Mouse (Mus musculus): Measurements from ENCODE around the gene Pmepa1. TPM values are rescaled to one million over a fixed set of nuclear protein-coding genes. Genes with fewer than 3 reads are reported as not detected.

The Pmepa1 gene
- total and polyA plus RNA-seq, 3 experiments, result not detected

GRCm38 (mm10) chr2:173285816-173286538 is 9.6 kb upstream of the Pmepa1 start:
- no peak for TF ChIP-seq E2F4 (IDR thresholded peaks at IDR 0.05; ENCODE audit: borderline replicate concordance, low read depth, low read length)
- TF ChIP-seq MYB (IDR thresholded peaks at IDR 0.05; ENCODE audit: low read depth, low read length), result no peak
- TF ChIP-seq HCFC1 (IDR thresholded peaks at IDR 0.05; ENCODE audit: low read depth, low read length), result no peak
- no peak for TF ChIP-seq ELF1 (IDR thresholded peaks at IDR 0.05; ENCODE audit: low read depth, low read length)
- no peak for TF ChIP-seq MAX (IDR thresholded peaks at IDR 0.05; ENCODE audit: low read length)
- TF ChIP-seq CHD1 (IDR thresholded peaks at IDR 0.05; ENCODE audit: low read depth, low read length), result no peak
- TF ChIP-seq NELFE (IDR thresholded peaks at IDR 0.05; ENCODE audit: low read depth, low read length), result no peak
- no peak for TF ChIP-seq ZMIZ1 (IDR thresholded peaks at IDR 0.05; ENCODE audit: low read depth, low read length)
- no peak for TF ChIP-seq POLR2A (IDR thresholded peaks at IDR 0.05; ENCODE audit: control insufficient read depth in 1 of 2, insufficient read depth in 1 of 2, low read depth in 1 of 2, low read length in 2 of 2, poor library complexity in 1 of 2)
- TF ChIP-seq CTCF (IDR thresholded peaks at IDR 0.05 in 2 of 3, conservative IDR thresholded peaks at IDR 0.05 in 1 of 3; ENCODE audit: control insufficient read depth in 1 of 3, insufficient read depth in 1 of 3, low read depth in 2 of 3, low read length in 3 of 3, poor library complexity in 1 of 3, severe bottlenecking in 1 of 3), result no peak
- TF ChIP-seq TAL1 (IDR thresholded peaks at IDR 0.05; ENCODE audit: low read length), result no peak
- no peak for TF ChIP-seq ETS1 (IDR thresholded peaks at IDR 0.05; ENCODE audit: low read depth, low read length)
- TF ChIP-seq RAD21 (IDR thresholded peaks at IDR 0.05; ENCODE audit: low read depth, low read length), result no peak
- no peak for TF ChIP-seq POLR2AphosphoS5 (IDR thresholded peaks at IDR 0.05; ENCODE audit: borderline replicate concordance, low read depth, low read length)
- H3K4me1 ChIP-seq (ENCODE audit: control insufficient read depth in 1 of 2, insufficient read depth in 2 of 2, low read length in 2 of 2), result no peaks in the 10 kb centered on the region
- no peak overlapping the region for H3K27ac ChIP-seq (ENCODE audit: control insufficient read depth, low read depth, low read length)
- no peaks in the 10 kb centered on the region for H3K36me3 ChIP-seq (ENCODE audit: control insufficient read depth in 1 of 2, insufficient read depth in 2 of 2, low read length in 2 of 2)
- no peaks in the 10 kb centered on the region for H3K9me3 ChIP-seq (replicated peaks; ENCODE audit: insufficient read depth, low read length)
- H3K4me3 ChIP-seq (ENCODE audit: control insufficient read depth in 1 of 2, insufficient read depth in 1 of 2, low read depth in 2 of 2, low read length in 2 of 2), result no peak overlapping the region
- no peaks in the 10 kb centered on the region for H3K27me3 ChIP-seq (ENCODE audit: control insufficient read depth in 1 of 2, insufficient read depth in 2 of 2, low read length in 2 of 2)
- no peak for DNase-seq (ENCODE audit: low read depth, low spot score)
- H3K79me2 ChIP-seq (ENCODE audit: control insufficient read depth, insufficient read depth, low read length, poor library complexity), result no peaks in the 10 kb centered on the region
- H3K9ac ChIP-seq (ENCODE audit: control insufficient read depth, low read depth, low read length, poor library complexity, severe bottlenecking), result no peak overlapping the region

GRCm38 (mm10) chr2:173284771-173285170 is 8.4 kb upstream of the Pmepa1 start:
- Histone ChIP-seq H3K4me3 (ENCODE audit: control insufficient read depth in 1 of 2, insufficient read depth in 1 of 2, low read depth in 2 of 2, low read length in 2 of 2) (no peak overlapping the region), H3K79me2 (ENCODE audit: control insufficient read depth, insufficient read depth, low read length, poor library complexity) (no peaks in the 10 kb centered on the region), H3K4me1 (ENCODE audit: control insufficient read depth in 1 of 2, insufficient read depth in 2 of 2, low read length in 2 of 2) (no peaks in the 10 kb centered on the region), H3K27ac (ENCODE audit: control insufficient read depth, low read depth, low read length) (no peak overlapping the region), H3K9me3 (replicated peaks; ENCODE audit: insufficient read depth, low read length) (no peaks in the 10 kb centered on the region), H3K9ac (ENCODE audit: control insufficient read depth, low read depth, low read length, poor library complexity, severe bottlenecking) (no peak overlapping the region), H3K27me3 (ENCODE audit: control insufficient read depth in 1 of 2, insufficient read depth in 2 of 2, low read length in 2 of 2) (no peaks in the 10 kb centered on the region), H3K36me3 (ENCODE audit: control insufficient read depth in 1 of 2, insufficient read depth in 2 of 2, low read length in 2 of 2) (no peaks in the 10 kb centered on the region)
- no peak for DNase-seq (ENCODE audit: low read depth, low spot score)
- TF ChIP-seq MAZ (IDR thresholded peaks at IDR 0.05; ENCODE audit: low read depth, low read length), result no peak
- no peak for TF ChIP-seq POLR2AphosphoS5 (IDR thresholded peaks at IDR 0.05; ENCODE audit: borderline replicate concordance, low read depth, low read length)

- Histone ChIP-seq H3K4me3 (ENCODE audit: control insufficient read depth in 1 of 2, insufficient read depth in 1 of 2, low read depth in 2 of 2, low read length in 2 of 2) (no peak overlapping the region), H3K36me3 (ENCODE audit: control insufficient read depth in 1 of 2, insufficient read depth in 2 of 2, low read length in 2 of 2) (no peaks in the 10 kb centered on the region), H3K27ac (ENCODE audit: control insufficient read depth, low read depth, low read length) (no peak overlapping the region), H3K79me2 (ENCODE audit: control insufficient read depth, insufficient read depth, low read length, poor library complexity) (no peaks in the 10 kb centered on the region), H3K4me1 (ENCODE audit: control insufficient read depth in 1 of 2, insufficient read depth in 2 of 2, low read length in 2 of 2) (no peaks in the 10 kb centered on the region), H3K9ac (ENCODE audit: control insufficient read depth, low read depth, low read length, poor library complexity, severe bottlenecking) (no peak overlapping the region), H3K9me3 (replicated peaks; ENCODE audit: insufficient read depth, low read length) (no peaks in the 10 kb centered on the region), H3K27me3 (ENCODE audit: control insufficient read depth in 1 of 2, insufficient read depth in 2 of 2, low read length in 2 of 2) (no peaks in the 10 kb centered on the region)
- TF ChIP-seq UBTF (IDR thresholded peaks at IDR 0.05; ENCODE audit: borderline replicate concordance, insufficient read depth, low read depth, low read length), result no peak
- no peak for TF ChIP-seq SIN3A (IDR thresholded peaks at IDR 0.05; ENCODE audit: low read length)
- TF ChIP-seq ETS1 (IDR thresholded peaks at IDR 0.05; ENCODE audit: low read depth, low read length), result no peak
- TF ChIP-seq TCF12 (IDR thresholded peaks at IDR 0.05; ENCODE audit: low read depth, low read length), result no peak
- no peak for DNase-seq (ENCODE audit: low read depth, low spot score)
Measured at GRCm38 (mm10) chr2:173282191-173282590, 5.9 kb upstream of the Pmepa1 start.

Measured in MEL (cell line).